Mouse (Mus musculus): ENCODE measurements at regions not wholly inside any gene's neighbourhood (a gene's known extent, or its start where the extent isn't known, plus 50 kb on each side); places are given as distances from the start of the nearest gene placed in this dataset.
A peak's percentile ranks its signal among the peaks of the same experiment; 100 is the strongest.

GRCm38 (mm10) chr1:73857497-73857896 is 266.8 kb downstream of the Tns1 start:
- DNase-seq (ENCODE audit: low read depth) = no peak

DNA sequence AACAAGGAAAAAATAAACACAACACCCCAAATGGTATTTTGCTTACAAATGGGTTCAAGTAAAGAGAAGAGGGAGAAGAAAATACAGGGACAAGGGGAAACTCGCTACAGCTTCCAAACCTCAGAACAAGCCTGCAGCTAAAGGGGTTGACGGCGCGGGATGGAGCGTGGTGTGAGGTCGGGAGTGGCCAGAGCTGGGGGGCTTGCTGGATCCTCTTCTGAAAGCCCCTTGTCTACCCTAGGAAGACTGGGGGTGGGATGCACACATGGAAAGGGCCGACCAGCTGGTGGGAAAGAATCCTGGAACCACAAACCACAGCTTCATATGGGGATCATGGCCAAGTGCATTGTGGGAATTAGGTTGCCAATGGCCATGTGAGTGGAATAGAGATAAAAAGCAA is 267.4 kb downstream of the Tns1 start:
- no peak for DNase-seq (ENCODE audit: low read depth)

DNA sequence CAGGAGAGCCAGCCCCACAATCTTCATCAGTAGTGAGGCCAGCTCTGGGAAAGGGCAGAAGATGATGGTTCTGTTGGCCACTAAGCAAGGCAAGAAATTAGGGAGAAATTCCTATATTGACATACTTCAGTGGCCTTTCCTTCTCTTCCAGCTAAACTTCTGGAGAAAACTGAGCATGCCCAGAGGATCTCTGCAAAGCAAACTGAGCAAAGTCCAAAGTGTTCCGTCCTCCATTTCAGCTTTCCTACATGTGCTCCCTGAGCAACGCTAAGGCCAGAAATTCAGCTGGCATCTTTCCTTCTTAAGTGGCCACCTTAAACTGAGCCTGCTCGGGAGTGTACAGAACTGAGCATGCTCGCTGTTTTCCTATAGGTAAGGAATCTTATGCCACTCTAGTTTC is 268.9 kb downstream of the Tns1 start:
- DNase-seq (ENCODE audit: low read depth) = no peak

DNA sequence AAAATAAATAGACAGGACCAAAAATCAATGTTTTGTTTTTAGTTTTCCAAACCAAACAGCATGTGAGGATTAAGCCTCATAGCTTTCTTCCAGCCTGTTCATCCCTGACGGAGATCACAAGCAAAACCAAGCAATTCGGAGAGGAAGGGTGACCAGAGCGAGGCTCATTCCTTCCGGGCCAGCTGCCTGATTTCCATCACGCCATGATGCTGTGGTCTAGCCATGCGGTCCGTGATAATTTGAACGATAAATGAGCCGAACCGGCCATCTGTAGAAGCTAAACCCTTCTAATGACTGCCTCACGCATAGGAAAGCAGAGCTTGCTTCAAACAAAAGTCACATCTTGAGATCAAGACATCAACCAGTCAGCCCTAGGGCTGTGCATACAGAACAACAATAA is 270.4 kb downstream of the Tns1 start:
- no peak for DNase-seq (ENCODE audit: low read depth)

DNA sequence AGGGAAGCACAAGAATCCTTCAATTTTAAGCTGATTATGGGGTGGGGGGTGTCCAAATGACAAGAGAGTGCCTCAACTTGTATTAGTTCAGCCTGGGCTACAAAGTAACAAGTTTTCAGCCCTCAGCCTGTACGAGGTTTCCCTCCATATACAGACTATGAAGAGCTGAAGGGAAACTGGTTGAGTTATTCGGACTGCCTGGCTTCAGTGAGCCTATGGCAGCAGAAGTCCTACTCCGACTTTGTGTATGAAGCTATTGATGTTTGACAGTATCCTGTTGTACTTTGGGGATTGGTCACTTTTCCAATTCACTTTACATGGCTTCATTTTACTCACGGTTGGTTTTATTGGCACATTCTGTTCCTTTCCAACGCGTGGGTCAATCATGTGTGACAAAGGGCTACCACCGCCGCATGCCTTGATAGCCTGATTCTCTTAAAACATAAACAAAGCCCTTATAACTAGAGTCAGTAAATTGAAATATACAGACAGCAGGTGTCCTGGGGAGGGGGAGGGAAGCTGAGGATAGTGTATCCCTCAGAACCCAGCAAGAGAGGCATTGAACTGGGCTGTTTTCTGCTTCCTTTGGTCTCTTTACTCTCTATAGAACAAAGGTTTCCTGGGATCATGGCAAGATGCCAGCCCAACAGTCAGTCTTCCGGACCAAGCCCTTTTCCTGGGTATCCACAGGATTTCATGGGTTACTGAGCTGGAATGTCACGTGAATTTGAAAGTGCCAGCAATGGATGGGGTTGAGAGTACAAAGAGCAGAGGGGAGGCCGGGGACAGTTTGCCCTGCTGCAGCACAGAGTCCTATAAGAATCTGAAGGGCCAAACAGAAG is 273.9 kb downstream of the Tns1 start:
- no peak for DNase-seq (ENCODE audit: low read depth)

DNA sequence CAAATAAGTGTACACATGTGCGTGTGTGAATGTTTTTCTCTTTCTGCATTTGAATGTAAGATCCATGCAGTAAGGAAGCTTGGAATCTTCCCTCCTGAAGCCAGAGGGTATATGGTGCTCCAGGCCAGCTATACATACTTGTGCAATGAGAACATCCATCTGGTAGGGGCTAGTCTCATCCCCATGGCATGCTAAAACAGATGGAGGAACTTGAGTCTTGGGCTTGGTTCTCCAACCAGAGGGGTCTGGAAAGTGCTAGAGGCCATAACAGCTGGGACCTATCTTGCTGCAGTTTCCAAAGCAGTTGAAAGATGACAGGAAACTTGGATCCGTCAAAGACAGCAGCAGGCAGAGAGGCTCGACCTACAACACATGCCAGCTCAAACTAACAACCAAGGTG is 275.9 kb downstream of the Tns1 start:
- DNase-seq (ENCODE audit: low read depth) = no peak

GRCm38 (mm10) chr1:73847126-73847525 is 277.1 kb downstream of the Tns1 start:
- no peak for DNase-seq (ENCODE audit: low read depth)

- no peak for DNase-seq (ENCODE audit: low read depth)
These were observed 279.1 kb downstream of the Tns1 start for GRCm38 (mm10) chr1:73845115-73845514.

GRCm38 (mm10) chr1:73844574-73844973 is 279.7 kb downstream of the Tns1 start:
- DNase-seq (ENCODE audit: low read depth) = no peak

DNA sequence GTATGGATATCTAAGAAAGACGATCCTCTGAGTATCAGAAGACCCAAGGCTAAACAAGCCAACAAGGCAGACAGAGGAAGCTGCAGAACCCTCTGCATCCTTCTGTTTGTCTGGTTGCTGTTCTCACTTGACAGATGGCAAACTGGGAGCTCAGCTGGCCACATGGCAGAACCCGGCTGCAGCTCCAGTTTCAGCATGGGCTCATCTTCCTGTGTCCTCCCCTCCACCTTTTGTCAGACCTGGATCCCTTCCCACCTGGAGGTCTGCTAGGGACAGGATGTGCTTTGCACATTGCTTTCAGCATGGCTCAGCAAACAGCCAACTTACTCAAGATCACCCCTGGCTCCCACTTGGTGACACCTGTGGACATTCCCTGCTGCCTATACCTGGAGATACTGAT is 284.9 kb downstream of the Tns1 start:
- no peak for DNase-seq (ENCODE audit: low read depth)

DNA sequence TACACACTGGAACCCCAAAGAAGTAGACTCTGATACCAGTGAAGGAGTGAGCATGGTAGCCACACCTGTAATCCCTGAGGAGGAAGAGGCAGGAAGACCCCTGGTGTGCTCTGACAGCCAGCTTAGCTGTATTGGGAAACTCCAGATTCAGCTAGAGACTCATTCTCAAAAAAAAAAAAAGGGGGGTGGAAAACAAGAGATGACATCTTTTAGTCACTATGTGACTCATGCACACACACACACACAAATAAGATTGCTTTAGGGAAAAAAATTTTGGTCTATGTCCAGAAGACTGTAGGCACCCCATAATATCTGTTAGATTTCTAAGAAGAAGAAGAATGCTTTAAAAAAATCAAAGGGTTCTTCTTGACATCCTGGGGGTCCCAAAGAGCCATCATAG is 287.6 kb downstream of the Tns1 start:
- no peak for DNase-seq (ENCODE audit: low read depth)

DNA sequence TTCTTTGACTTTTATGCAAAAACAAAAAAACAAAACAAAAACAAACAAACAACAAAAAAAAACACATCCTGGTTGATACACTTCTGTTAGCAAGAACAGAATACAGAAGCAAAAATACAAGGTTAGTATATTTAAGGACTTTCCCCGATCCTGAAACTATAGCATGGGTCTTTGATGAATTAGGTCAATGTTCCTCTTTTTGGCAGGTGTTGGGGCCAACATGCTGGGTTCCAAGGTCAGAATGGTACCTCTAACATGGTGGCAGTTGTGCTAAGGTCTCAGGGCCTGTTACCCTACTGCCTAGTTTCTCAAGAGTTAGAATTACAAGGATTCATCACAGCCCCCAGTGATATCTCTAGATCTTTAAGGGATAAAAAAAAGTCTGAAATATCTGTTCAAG is 289.7 kb downstream of the Tns1 start:
- DNase-seq (ENCODE audit: low read depth) = no peak

DNA sequence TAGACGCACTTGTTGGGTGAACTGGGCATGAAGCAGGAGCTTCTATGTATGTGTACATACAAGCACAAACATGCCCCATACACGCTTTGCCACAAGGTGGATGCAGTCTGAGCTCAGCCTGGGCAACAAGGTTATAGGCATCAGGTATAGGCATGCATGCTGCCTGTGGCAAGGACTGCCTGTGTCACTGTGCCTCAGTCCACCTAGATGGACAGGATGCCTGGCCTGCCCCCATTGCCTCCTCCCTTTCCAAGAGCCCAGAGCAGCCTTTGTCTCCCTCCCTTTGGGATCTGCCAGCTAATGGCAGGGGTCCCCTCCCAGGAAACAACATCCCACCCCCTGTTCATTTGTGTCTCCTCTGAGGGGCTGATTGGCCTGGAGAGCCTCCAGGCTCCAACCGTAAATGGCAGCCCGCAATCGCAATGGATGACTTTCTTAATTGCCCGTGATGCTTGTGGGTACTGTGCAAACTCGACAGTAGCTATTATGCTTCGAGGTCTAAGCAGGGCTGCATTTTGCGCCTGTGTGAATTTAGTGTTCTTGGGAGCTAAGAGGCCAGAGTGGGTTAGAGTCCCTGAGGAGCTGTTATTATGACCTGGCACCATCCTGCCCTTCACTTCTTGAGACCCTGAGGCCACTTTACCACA is 293.6 kb downstream of the Tns1 start:
- no peak for DNase-seq (ENCODE audit: low read depth)

GRCm38 (mm10) chr1:73828996-73829395 is 295.3 kb downstream of the Tns1 start:
- DNase-seq (ENCODE audit: low read depth) = no peak

DNA sequence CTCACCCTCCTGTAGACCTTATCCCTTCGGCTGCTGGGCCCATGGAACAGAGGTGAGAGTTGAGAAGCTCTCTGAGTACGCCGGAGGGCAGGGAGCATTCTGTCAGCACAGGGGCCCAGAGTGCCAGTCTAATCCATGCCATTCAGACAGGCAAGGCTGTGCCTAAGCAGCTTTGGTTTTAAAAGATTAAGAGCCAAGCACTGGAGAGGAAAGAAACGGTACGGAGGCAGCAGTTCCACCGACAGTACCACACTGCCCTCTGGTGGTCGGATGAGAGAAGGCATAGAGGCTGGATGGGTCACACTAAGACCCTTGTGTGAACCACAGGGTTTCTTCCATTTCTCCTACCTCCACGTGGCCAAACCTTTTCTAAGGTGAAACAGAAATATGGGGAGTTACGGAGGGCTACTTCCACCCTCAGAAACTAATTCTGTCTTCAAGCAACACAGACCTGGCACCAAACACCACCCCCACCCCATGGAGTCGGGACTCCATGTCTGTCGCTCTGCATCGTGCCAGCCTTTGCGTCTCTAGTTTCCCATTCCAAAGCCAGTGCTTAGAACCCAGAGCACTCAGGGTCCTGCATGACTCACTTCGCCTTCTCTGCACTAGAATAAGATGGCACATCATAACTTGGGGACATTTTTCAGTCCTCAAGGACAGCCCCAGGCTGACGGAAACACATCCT is 297.9 kb downstream of the Tns1 start:
- peak; percentile 43 for DNase-seq (ENCODE audit: low read depth)

- DNase-seq (ENCODE audit: low read depth) = no peak
These were observed 299.7 kb downstream of the Tns1 start for GRCm38 (mm10) chr1:73824406-73825184.

GRCm38 (mm10) chr1:73823726-73824125 is 300.5 kb downstream of the Tns1 start:
- DNase-seq (ENCODE audit: low read depth) = no peak

GRCm38 (mm10) chr1:73822616-73823015 is 301.6 kb downstream of the Tns1 start:
- DNase-seq (ENCODE audit: low read depth) = no peak

DNA sequence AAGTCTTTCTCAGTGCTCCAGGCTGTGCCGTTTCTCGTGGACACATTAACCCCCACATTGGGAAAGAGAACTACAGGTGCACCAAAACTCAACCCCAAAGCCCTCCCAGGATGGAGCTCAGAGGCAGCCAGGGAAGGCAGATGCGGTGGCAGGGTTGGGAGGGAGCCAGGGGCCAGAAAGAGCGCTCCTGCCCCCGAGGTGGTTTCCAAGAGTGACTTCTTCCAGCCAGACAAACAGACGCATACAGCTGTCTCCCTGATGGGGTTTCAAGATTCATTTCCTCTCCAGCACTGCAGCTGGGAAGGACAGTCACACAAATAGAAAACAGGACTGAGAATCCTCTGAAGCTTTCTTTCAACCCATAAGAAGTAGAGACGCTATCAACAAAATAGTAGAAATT is 303.5 kb downstream of the Tns1 start:
- no peak for DNase-seq (ENCODE audit: low read depth)

DNA sequence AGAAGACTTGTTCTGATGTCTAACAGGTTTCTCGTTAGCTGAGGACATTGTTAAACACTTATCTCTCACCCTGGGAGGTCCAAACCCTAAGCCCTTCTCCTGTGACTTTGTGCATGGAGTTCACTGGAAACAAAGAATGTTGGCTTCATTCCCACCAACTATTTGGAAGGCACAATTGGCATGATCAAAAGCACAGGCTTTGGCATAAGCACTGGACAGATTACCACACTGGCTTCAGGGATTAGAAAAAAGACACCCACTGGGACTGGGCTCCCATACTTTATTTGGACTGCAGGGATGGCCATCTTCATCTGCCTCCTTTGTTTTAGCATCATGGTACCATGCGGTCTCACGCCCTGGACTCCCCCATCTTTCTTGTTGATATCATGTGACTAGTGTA is 317.0 kb downstream of the Tns1 start:
- DNase-seq (ENCODE audit: low read depth) = no peak

- DNase-seq (ENCODE audit: low read depth) = no peak
These were observed 319.1 kb downstream of the Tns1 start for GRCm38 (mm10) chr1:73805156-73805555.

DNA sequence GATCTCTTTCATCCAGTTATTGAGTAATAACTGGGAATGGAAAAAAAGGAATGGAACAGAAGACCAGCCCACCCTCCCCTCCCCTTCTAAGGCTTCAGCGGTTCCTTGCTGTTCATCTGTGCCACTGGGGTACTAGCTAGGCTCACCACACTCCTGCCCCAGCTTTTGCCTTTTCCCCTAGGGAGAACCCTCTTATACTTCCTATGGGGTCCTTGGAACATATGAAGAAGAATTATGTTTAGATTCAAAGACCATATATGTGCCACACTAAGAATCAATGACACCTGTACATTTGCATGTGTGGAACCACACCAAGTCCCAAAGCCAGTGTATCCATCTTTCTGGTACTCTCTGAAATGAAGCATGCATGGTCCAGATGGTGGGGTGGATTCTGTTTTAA is 324.3 kb downstream of the Tns1 start:
- DNase-seq (ENCODE audit: low read depth) = no peak
